Mouse (Mus musculus) liver, embryonic 14.5 days (tissue): ENCODE data around the gene Unk.

ENCODE experiments used
- CTCF ChIP-seq: IDR thresholded peaks from 2 replicates; pipeline ENCODE4 v1.5.1; 2016; ENCODE audit warnings: antibody characterized with exemption, low read depth, control low read depth
- EP300 ChIP-seq: IDR thresholded peaks from 2 replicates; pipeline ENCODE4 v1.6.1; 2016; ENCODE audit warnings: antibody characterized with exemption, low read depth

DNA sequence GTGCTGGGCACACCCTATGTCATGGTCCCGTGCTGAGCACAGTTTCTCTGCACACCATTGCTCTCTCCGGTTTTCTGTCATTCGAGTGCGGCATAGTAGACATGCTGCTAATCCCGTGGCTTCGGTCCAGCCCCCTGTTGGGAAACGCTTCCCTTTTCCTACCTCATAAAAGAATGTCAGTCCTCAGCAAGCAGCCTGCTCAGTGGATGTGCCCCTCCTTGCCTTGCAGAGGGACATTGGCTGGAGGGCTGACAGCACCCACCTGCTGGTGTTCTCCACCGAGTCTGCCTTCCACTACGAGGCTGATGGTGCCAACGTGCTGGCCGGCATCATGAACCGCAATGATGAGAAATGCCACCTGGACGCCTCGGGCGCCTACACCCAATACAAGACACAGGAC lies 47.6 kb upstream of the Unk start:
- TF ChIP-seq EP300 (no peak), CTCF (no peak)
